Mouse (Mus musculus) megakaryocyte-erythroid progenitor cell, adult 5-6 weeks (primary cell): ENCODE measurements around the gene Rnf225. TPM values are rescaled to one million over a fixed set of nuclear protein-coding genes. Genes with fewer than 3 reads are reported as not detected.
"Not testable (repeated sequence)": the region's sequence is repeated elsewhere in the genome, so short reads cannot be mapped to it uniquely, and the experiment has no call there.

ENCODE experiments used
- ATAC-seq: replicated peaks from 2 replicates; pipeline ENCODE4 v1.8.0; 2016; ENCODE audit warnings: mild to moderate bottlenecking, inconsistent platforms; ENCODE audit not compliant: severe bottlenecking, poor library complexity, low FRiP score, low TSS enrichment
- total RNA-seq, 2 experiments: library from RNA; stranded (forward) in 1 of 2; stranded (reverse) in 1 of 2; fragments of 200-1000, 215-1000 nt in 1 of 2; fragments of >200 nt in 1 of 2; fragmentation: Nextera tagmentation in 1 of 2; gene quantifications; 2 replicates each; pipeline ENCODE4 v1.2.3; 2014 to 2017

The Rnf225 gene
- 0.77 and 1.2 TPM in 2 replicates for total RNA-seq (2014; fragmentation: Nextera tagmentation)
- 1.6 TPM in 1 of 2 replicates, not detected in the other for total RNA-seq (2017)

- ATAC-seq, result no peak
These were observed at the start of gene Rnf225 for GRCm38 (mm10) chr7:12927191-12927680. TSS of gene Rnf225 (plus strand) at chr7:12927416.

- no peak for ATAC-seq
These were observed 47.2 kb upstream of the Rnf225 start for GRCm38 (mm10) chr7:12880036-12880435.

GRCm38 (mm10) chr7:12880497-12880896 lies 46.7 kb upstream of the Rnf225 start:
- ATAC-seq, result not testable (repeated sequence)

GRCm38 (mm10) chr7:12880911-12881660 lies 46.1 kb upstream of the Rnf225 start, which contains the start of gene Zfp128:
TSS of gene Zfp128 (plus strand) at chr7:12881177.
- ATAC-seq, result peak; percentile 100

GRCm38 (mm10) chr7:12886563-12887266 lies 40.5 kb upstream of the Rnf225 start:
- no peak for ATAC-seq

GRCm38 (mm10) chr7:12887585-12887984 lies 39.6 kb upstream of the Rnf225 start:
- ATAC-seq, result no peak

GRCm38 (mm10) chr7:12890928-12891327 lies 36.3 kb upstream of the Rnf225 start:
- no peak for ATAC-seq

- no peak for ATAC-seq
These were observed 35.9 kb upstream of the Rnf225 start for GRCm38 (mm10) chr7:12891334-12891733.

- peak; percentile 100 for ATAC-seq
These were observed 29.4 kb upstream of the Rnf225 start, which contains the start of gene Zscan22 for GRCm38 (mm10) chr7:12897655-12898410. TSS of gene Zscan22 (plus strand) at chr7:12897815.

GRCm38 (mm10) chr7:12901517-12901916 lies 25.7 kb upstream of the Rnf225 start:
- no peak for ATAC-seq

- peak; percentile 80 for ATAC-seq
These were observed 23.6 kb upstream of the Rnf225 start for GRCm38 (mm10) chr7:12903623-12904022.

- no peak for ATAC-seq
These were observed 22.1 kb upstream of the Rnf225 start for GRCm38 (mm10) chr7:12905146-12905545.

GRCm38 (mm10) chr7:12909498-12909962 lies 17.7 kb upstream of the Rnf225 start:
- ATAC-seq, result peak; percentile 63

- peak; percentile 69 for ATAC-seq
These were observed 17.0 kb upstream of the Rnf225 start for GRCm38 (mm10) chr7:12910181-12910668.

GRCm38 (mm10) chr7:12913556-12913955 lies 13.7 kb upstream of the Rnf225 start:
- no peak for ATAC-seq

GRCm38 (mm10) chr7:12920495-12920894 lies 6.7 kb upstream of the Rnf225 start:
- not testable (repeated sequence) for ATAC-seq

GRCm38 (mm10) chr7:12921318-12921704 lies 5.9 kb upstream of the Rnf225 start:
- no peak for ATAC-seq

GRCm38 (mm10) chr7:12921705-12922465 lies 5.3 kb upstream of the Rnf225 start, which contains the start of gene Rps5:
TSS of gene Rps5 (plus strand) at chr7:12922290.
- ATAC-seq, result peak; percentile 92

GRCm38 (mm10) chr7:12922729-12923128 lies 4.5 kb upstream of the Rnf225 start:
- no peak for ATAC-seq
